In the genomic region with DNA sequence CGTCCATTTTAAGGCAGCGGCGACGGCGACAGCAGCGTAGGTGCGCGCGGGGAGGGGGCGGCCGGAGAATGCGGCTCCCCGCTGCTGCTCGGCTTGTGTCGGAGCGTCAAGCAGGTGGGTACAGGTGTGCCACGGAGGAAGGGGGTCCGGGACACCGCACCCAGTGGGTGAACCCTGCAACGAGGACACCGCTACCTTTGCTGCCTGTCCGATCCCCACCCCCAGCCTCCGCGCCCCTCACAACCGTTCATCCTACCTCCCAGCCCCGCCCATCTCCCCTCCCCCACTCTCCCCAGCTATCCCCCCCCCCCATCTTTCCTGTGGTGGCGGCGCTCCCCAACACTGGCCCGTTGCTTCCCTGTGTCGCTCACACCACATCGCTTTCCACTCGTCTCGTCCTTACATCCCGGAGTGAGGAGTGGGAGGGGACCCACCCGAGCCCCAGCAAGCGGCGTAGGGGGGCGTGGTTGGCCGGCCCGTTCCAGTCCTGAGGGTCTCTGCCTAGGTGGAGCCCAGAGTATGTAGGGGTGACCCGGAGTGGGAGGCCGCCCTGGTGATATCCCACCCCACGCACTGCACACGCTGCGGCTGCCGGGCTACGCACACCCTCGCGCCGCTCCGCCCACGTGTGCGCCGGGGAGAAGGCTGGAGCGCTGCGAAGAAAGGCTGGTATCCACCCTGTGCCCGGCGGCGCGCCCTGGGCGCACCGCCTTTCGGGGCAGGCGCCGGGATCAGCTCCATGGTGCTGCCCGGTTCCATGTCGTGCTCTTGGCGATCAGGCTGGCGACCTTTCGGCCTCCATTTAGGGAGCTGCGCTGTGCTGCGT, we compare ENCODE assay signal across 8 mouse cellular contexts. TPM values are rescaled to one million over a fixed set of nuclear protein-coding genes. Genes with fewer than 3 reads are reported as not detected.
DNase-seq lines count a peak whose midpoint lies in the region; ATAC-seq and TF ChIP-seq lines count a peak whose summit lies in the region.

No protein-coding gene starts in this region.

- no peak overlapping the region; the same call in 1 of the 2 replicates for H3K9ac ChIP-seq in kidney, embryonic 14.5 days (ENCODE audit: low read depth, low read length)
- peak overlapping the region; percentile 80 for H3K9ac ChIP-seq in hindbrain, embryonic 16.5 days (ENCODE audit: low read depth, low read length)
- H3K9ac ChIP-seq in liver, embryonic 14.5 days (replicated peaks), result no peak overlapping the region

- no peak for TF ChIP-seq EP300 in liver, embryonic 14.5 days (IDR thresholded peaks at IDR 0.05; ENCODE audit: low read depth)

- peaks cover 11% of the 10 kb centered on the region; the same call in 1 of the 2 replicates for H3K4me1 ChIP-seq in kidney, embryonic 14.5 days (ENCODE audit: control insufficient read depth, insufficient read depth, low read length)
- peaks cover 3% of the 10 kb centered on the region; the same call in 1 of the 2 replicates for H3K4me1 ChIP-seq in cortical plate, adult 2 months (ENCODE audit: control insufficient read depth, insufficient read depth, low read length)
- peaks cover 15% of the 10 kb centered on the region for H3K4me1 ChIP-seq in hindbrain, embryonic 16.5 days (ENCODE audit: control insufficient read depth, insufficient read depth, low read depth, low read length)
- H3K4me1 ChIP-seq in liver, embryonic 14.5 days (replicated peaks; ENCODE audit: control insufficient read depth in 2 of 2, insufficient read depth in 2 of 2, low read length in 1 of 2), result no peaks in the 10 kb centered on the region

- under 1% methylated on average over 67 of the region's 72 CpGs for WGBS in kidney, embryonic 14.5 days
- WGBS in hindbrain, embryonic 16.5 days, result under 1% methylated on average over 62 of the region's 72 CpGs
- WGBS in liver, embryonic 14.5 days (ENCODE audit: insufficient replicate concordance), result 1% methylated on average over 71 of the region's 72 CpGs

- ATAC-seq in kidney, embryonic 14.5 days (ENCODE audit: low FRiP score, low TSS enrichment), result peak; percentile 62
- peak; percentile 86 for ATAC-seq in hindbrain, embryonic 16.5 days
- ATAC-seq in liver, embryonic 14.5 days (ENCODE audit: insufficient read depth), result no peak

- no peak for TF ChIP-seq POLR2A in cortical plate, adult 2 months (IDR thresholded peaks at IDR 0.05; ENCODE audit: extremely low read depth, insufficient read depth, low read length)

- DNase-seq in kidney, adult 9 months, result no peak
- peak; percentile 29 for DNase-seq in T-cell, adult 2 months (ENCODE audit: low spot score)
- DNase-seq in liver, embryonic 14.5 days (ENCODE audit: low read depth in 3 of 3, low spot score in 3 of 3), result no peak
- DNase-seq in right cerebral cortex, postnatal 10 days (ENCODE audit: low spot score in 2 of 2), result peak; percentile 70 to 79
- DNase-seq in c-Kit-positive CD71-positive TER-119-positive erythroid progenitor cells, embryonic 14.5 days (ENCODE audit: low spot score), result no peak

- no peak overlapping the region for H3K27ac ChIP-seq in kidney, embryonic 14.5 days (ENCODE audit: low read depth, low read length)
- peak overlapping the region; percentile 89 for H3K27ac ChIP-seq in cortical plate, adult 2 months (ENCODE audit: insufficient read depth, low read length)
- H3K27ac ChIP-seq in hindbrain, embryonic 16.5 days (ENCODE audit: low read depth, low read length), result peak overlapping the region; percentile 86
- no peak overlapping the region for H3K27ac ChIP-seq in liver, embryonic 14.5 days

- H3K4me3 ChIP-seq in kidney, embryonic 14.5 days (ENCODE audit: low read length), result peak overlapping the region; percentile 61
- H3K4me3 ChIP-seq in cortical plate, adult 2 months (ENCODE audit: insufficient read depth, low read length), result peak overlapping the region; percentile 90
- peak overlapping the region; percentile 75 for H3K4me3 ChIP-seq in hindbrain, embryonic 16.5 days (ENCODE audit: low read length)
- peak overlapping the region; percentile 22 to 46 for H3K4me3 ChIP-seq in liver, embryonic 14.5 days (ENCODE audit: insufficient read depth in 1 of 2, low read depth in 2 of 2, low read length in 2 of 2)

- H3K4me2 ChIP-seq in kidney, embryonic 14.5 days (replicated peaks; ENCODE audit: low read depth, low read length), result peak overlapping the region; percentile 97
- H3K4me2 ChIP-seq in hindbrain, embryonic 16.5 days (ENCODE audit: low read length), result peak overlapping the region; percentile 87
- H3K4me2 ChIP-seq in liver, embryonic 14.5 days (ENCODE audit: low read depth), result peak overlapping the region; percentile 63

- no peaks in the 10 kb centered on the region for H3K9me3 ChIP-seq in kidney, embryonic 14.5 days (ENCODE audit: control insufficient read depth, low read length)
- no peaks in the 10 kb centered on the region for H3K9me3 ChIP-seq in hindbrain, embryonic 16.5 days (ENCODE audit: control insufficient read depth, low read length)
- no peaks in the 10 kb centered on the region for H3K9me3 ChIP-seq in liver, embryonic 14.5 days (ENCODE audit: control insufficient read depth, low read length)

- no peak for TF ChIP-seq CTCF in cortical plate, adult 2 months (IDR thresholded peaks at IDR 0.05; ENCODE audit: extremely low read depth, insufficient read depth, low read length)
- TF ChIP-seq CTCF in liver, embryonic 14.5 days (IDR thresholded peaks at IDR 0.05; ENCODE audit: low read depth), result no peak

- H3K27me3 ChIP-seq in kidney, embryonic 14.5 days (ENCODE audit: control insufficient read depth, insufficient read depth, low read length), result peaks cover 45% of the 10 kb centered on the region
- peaks cover 2% of the 10 kb centered on the region for H3K27me3 ChIP-seq in hindbrain, embryonic 16.5 days (replicated peaks; ENCODE audit: control insufficient read depth, insufficient read depth, low read length)
- peaks cover 33% of the 10 kb centered on the region for H3K27me3 ChIP-seq in liver, embryonic 14.5 days (ENCODE audit: control insufficient read depth, insufficient read depth, low read length)

- no peaks in the 10 kb centered on the region for H3K36me3 ChIP-seq in kidney, embryonic 14.5 days (ENCODE audit: control insufficient read depth, insufficient read depth, low read length)
- no peaks in the 10 kb centered on the region for H3K36me3 ChIP-seq in hindbrain, embryonic 16.5 days (ENCODE audit: control insufficient read depth, insufficient read depth, low read length)
- no peaks in the 10 kb centered on the region for H3K36me3 ChIP-seq in liver, embryonic 14.5 days (replicated peaks; ENCODE audit: control insufficient read depth, insufficient read depth, low read depth)

RNA-seq across cellular contexts. Expression of a gene that starts 39.7 kb away (rescaled TPM):
- polyA plus RNA-seq in kidney, embryonic 14.5 days (2014; fragmentation: Nextera tagmentation; extraction: Ambion mirVana), result 12.9 and 20.9 TPM in 2 replicates
- polyA plus RNA-seq in cortical plate, adult 2 months (2012; rRNA removed), result 39.5 and 46.2 TPM in 2 replicates
- 11.0 and 12.3 TPM in 2 replicates for polyA plus RNA-seq in hindbrain, embryonic 16.5 days (2015; fragmentation: Nextera tagmentation; extraction: Ambion mirVana)
- 0.73 and 0.84 TPM in 2 replicates for polyA plus RNA-seq in liver, embryonic 14.5 days (2012; rRNA removed)
- 0.72 and 0.95 TPM in 2 replicates for polyA plus RNA-seq in liver, embryonic 14.5 days (2014; fragmentation: Nextera tagmentation; extraction: Ambion mirVana)

RNA-seq across cellular contexts. Expression of a gene that starts 56.5 kb away (rescaled TPM):
- polyA plus RNA-seq in kidney, embryonic 14.5 days (2014; fragmentation: Nextera tagmentation; extraction: Ambion mirVana), result not detected in 2 replicates
- 18.4 and 20.1 TPM in 2 replicates for polyA plus RNA-seq in cortical plate, adult 2 months (2012; rRNA removed)
- polyA plus RNA-seq in hindbrain, embryonic 16.5 days (2015; fragmentation: Nextera tagmentation; extraction: Ambion mirVana), result 1.8 TPM in 2 replicates
- polyA plus RNA-seq in liver, embryonic 14.5 days (2012; rRNA removed), result not detected in 2 replicates
- polyA plus RNA-seq in liver, embryonic 14.5 days (2014; fragmentation: Nextera tagmentation; extraction: Ambion mirVana), result not detected in 2 replicates

Comparison
In these comparisons a context has a peak if more than half of its experiments do, and no peak if none do; other contexts are left out.
1. H3K27ac ChIP-seq: peak in cortical plate, adult 2 months (single experiment) and hindbrain, embryonic 16.5 days (single experiment); none in kidney, embryonic 14.5 days (single experiment) and liver, embryonic 14.5 days (single experiment).
2. H3K4me3 ChIP-seq: peak in every context shown above with its lines; median percentile 90 in cortical plate, adult 2 months; 75 in hindbrain, embryonic 16.5 days; 61 in kidney, embryonic 14.5 days; 34 in liver, embryonic 14.5 days.
3. DNase-seq: peak in T-cell, adult 2 months (single experiment) and right cerebral cortex, postnatal 10 days (2 of 2); none in kidney, adult 9 months (single experiment), liver, embryonic 14.5 days (0 of 3) and c-Kit-positive CD71-positive TER-119-positive erythroid progenitor cells, embryonic 14.5 days (single experiment).
4. Peak in every context shown above with its lines, with median percentiles within 50 percentile points of each other: H3K4me2 ChIP-seq.